Comparison of ENCODE assay signal across 1 mouse cellular context in genomic region chr9:107600745-107601144, GRCm38 (mm10).
TF ChIP-seq lines count a peak whose summit lies in the region.

No protein-coding gene starts in this region.

TF ChIP-seq in MEL, 35 proteins besides CTCF, POLR2A, EP300 and RAD21:
- TF ChIP-seq KAT2A (conservative IDR thresholded peaks at IDR 0.05; ENCODE audit: low read depth, low read length): no peak
TF ChIP-seq in MEL: peak in this region for 0.
